ENCODE assay signal across 28 mouse cellular contexts in the genomic region with DNA sequence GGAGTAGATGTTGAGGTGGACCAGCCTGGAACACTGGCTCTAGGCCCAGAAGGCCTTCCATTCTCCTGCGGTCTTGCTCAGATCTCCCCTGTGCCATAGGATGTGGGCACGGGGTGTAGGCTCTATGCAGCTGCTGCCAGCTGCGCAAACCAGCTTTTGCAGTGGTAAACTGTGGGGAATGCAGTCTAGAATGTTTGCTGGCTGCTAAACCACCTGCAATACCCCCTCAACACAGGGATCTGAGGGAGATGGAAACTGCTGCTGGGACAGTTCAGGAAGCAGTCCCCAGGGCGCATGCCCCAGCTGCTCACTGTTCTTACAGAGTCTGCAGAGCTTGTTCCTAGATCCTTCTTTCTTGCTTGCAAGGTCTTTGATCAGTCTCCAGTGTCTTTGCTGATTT.
DNase-seq lines count a peak whose midpoint lies in the region; ATAC-seq and TF ChIP-seq lines count a peak whose summit lies in the region.
"Had no signal": no experiment of that assay in that cellular context is flagged by ENCODE, and none has a peak within 500 bp of the region (broad histone marks: within the 10 kb centered on the region; RNA-seq: fewer than 3 reads in every experiment).

No protein-coding gene starts in this region.

- H3K9ac ChIP-seq in liver, embryonic 12.5 days = no peak overlapping the region
- H3K9ac ChIP-seq: embryonic facial prominence, embryonic 13.5 days; forebrain, embryonic 12.5 days; forebrain, embryonic 15.5 days; heart, embryonic 12.5 days; heart, embryonic 15.5 days; hindbrain, embryonic 14.5 days had no signal

- no peak for TF ChIP-seq CTCF in testis, adult 2 months (IDR thresholded peaks at IDR 0.05; ENCODE audit: control insufficient read depth, insufficient read depth, insufficient replicate concordance, low read depth, low read length)

- H3K4me1 ChIP-seq in testis, adult 2 months (ENCODE audit: control insufficient read depth, insufficient read depth, low read length) = peaks cover 1% of the 10 kb centered on the region
- 0 out of 2 replicates have a peak, but pooled peaks cover 5% of the 10 kb centered on the region for H3K4me1 ChIP-seq in liver, embryonic 12.5 days
- H3K4me1 ChIP-seq: embryonic facial prominence, embryonic 10.5 days; forebrain, embryonic 12.5 days; forebrain, embryonic 15.5 days; heart, embryonic 12.5 days had no signal

- no peak for DNase-seq in testis, postnatal 10 days (ENCODE audit: low spot score)
- DNase-seq in thymus, postnatal 0 days (ENCODE audit: low spot score) = peak; percentile 77
- peak; percentile 66 for DNase-seq in thymus, postnatal 25 days
- DNase-seq in layer of hippocampus, postnatal 14 days (ENCODE audit: low spot score in 2 of 2) = no peak
- DNase-seq in embryo, embryonic 10 days (ENCODE audit: low spot score) = no peak
- DNase-seq: adrenal gland, adult 2 months; adrenal gland, postnatal 14 days; cerebellum, adult 11 months; cerebellum, adult 2 months; cerebellum, adult 9-11 months; cerebellum, postnatal 25 days; embryo, embryonic 11 days; gastrocnemius, postnatal 10 days; gastrocnemius, postnatal 36 days; heart, postnatal 10 days; heart, postnatal 36 days had no signal

- no peak overlapping the region for H3K4me2 ChIP-seq in liver, embryonic 12.5 days
- H3K4me2 ChIP-seq: embryonic facial prominence, embryonic 13.5 days; forebrain, embryonic 12.5 days; forebrain, embryonic 15.5 days; heart, embryonic 12.5 days; heart, embryonic 15.5 days; hindbrain, embryonic 14.5 days had no signal

- H3K4me3 ChIP-seq in testis, adult 2 months (ENCODE audit: control insufficient read depth, low read depth, low read length) = no peak overlapping the region
- no peak overlapping the region for H3K4me3 ChIP-seq in liver, embryonic 12.5 days
- H3K4me3 ChIP-seq: embryonic facial prominence, embryonic 10.5 days; embryonic facial prominence, embryonic 13.5 days; erythroblast, embryonic 14.5 days; forebrain, embryonic 12.5 days; forebrain, embryonic 15.5 days; heart, embryonic 12.5 days; heart, embryonic 15.5 days; hindbrain, embryonic 10.5 days had no signal

- ATAC-seq in liver, embryonic 12.5 days = no peak
- ATAC-seq: CD4-positive, CD25-positive, alpha-beta regulatory T cell, adult 4 months; forebrain, embryonic 15.5 days had no signal

- no peaks in the 10 kb centered on the region for H3K9me3 ChIP-seq in liver, embryonic 12.5 days (replicated peaks)
- H3K9me3 ChIP-seq: embryonic facial prominence, embryonic 10.5 days; embryonic facial prominence, embryonic 13.5 days; forebrain, embryonic 12.5 days; forebrain, embryonic 15.5 days; heart, embryonic 12.5 days; heart, embryonic 15.5 days; hindbrain, embryonic 10.5 days had no signal

- no peak for TF ChIP-seq POLR2A in testis, adult 2 months (IDR thresholded peaks at IDR 0.05; ENCODE audit: control insufficient read depth, low read depth, low read length)

- 0 out of 2 replicates have a peak overlapping the region, but pooled peaks have one; percentile 4 for H3K27ac ChIP-seq in testis, adult 2 months (ENCODE audit: control insufficient read depth, insufficient read depth, low read depth, low read length)
- H3K27ac ChIP-seq in liver, embryonic 12.5 days = no peak overlapping the region
- H3K27ac ChIP-seq: embryonic facial prominence, embryonic 10.5 days; embryonic facial prominence, embryonic 13.5 days; forebrain, embryonic 12.5 days; forebrain, embryonic 15.5 days; heart, embryonic 15.5 days; hindbrain, embryonic 10.5 days; hindbrain, embryonic 14.5 days had no signal

- no peaks in the 10 kb centered on the region for H3K27me3 ChIP-seq in testis, adult 2 months (ENCODE audit: control insufficient read depth, insufficient read depth, low read length)
- no peaks in the 10 kb centered on the region for H3K27me3 ChIP-seq in liver, embryonic 12.5 days (replicated peaks)
- H3K27me3 ChIP-seq: embryonic facial prominence, embryonic 13.5 days; forebrain, embryonic 12.5 days; forebrain, embryonic 15.5 days; heart, embryonic 12.5 days; heart, embryonic 15.5 days had no signal

- no peaks in the 10 kb centered on the region; the same call in 1 of the 2 replicates for H3K36me3 ChIP-seq in testis, adult 2 months (ENCODE audit: control insufficient read depth, insufficient read depth, low read length)
- peaks cover 74% of the 10 kb centered on the region for H3K36me3 ChIP-seq in liver, embryonic 12.5 days

- WGBS in liver, embryonic 12.5 days (ENCODE audit: insufficient replicate concordance) = 92% methylated on average over 4 of the region's 4 CpGs

Comparison
In these comparisons a context has a peak if more than half of its experiments do, and no peak if none do; other contexts are left out.
1. DNase-seq: peak in thymus, postnatal 0 days (single experiment) and thymus, postnatal 25 days (single experiment); none in testis, postnatal 10 days (single experiment), layer of hippocampus, postnatal 14 days (0 of 2) and embryo, embryonic 10 days (single experiment).